20 mouse cellular contexts compared by ENCODE assay signal in genomic region chr6:86907191-86907590, GRCm38 (mm10).
"Had no signal": no experiment of that assay in that cellular context is flagged by ENCODE, and none has a peak within 500 bp of the region (broad histone marks: within the 10 kb centered on the region; RNA-seq: fewer than 3 reads in every experiment).

No protein-coding gene starts in this region.

- H3K36me3 ChIP-seq: intestine, embryonic 15.5 days; kidney, embryonic 15.5 days; limb, embryonic 10.5 days; midbrain, embryonic 13.5 days; neural tube, embryonic 13.5 days had no signal

- H3K4me2 ChIP-seq: intestine, embryonic 15.5 days; kidney, embryonic 15.5 days; limb, embryonic 13.5 days; midbrain, embryonic 13.5 days; neural tube, embryonic 13.5 days had no signal

- H3K4me1 ChIP-seq: intestine, embryonic 15.5 days; kidney, embryonic 15.5 days; limb, embryonic 10.5 days; midbrain, embryonic 13.5 days had no signal

- H3K27ac ChIP-seq: intestine, embryonic 15.5 days; kidney, embryonic 15.5 days; limb, embryonic 10.5 days; limb, embryonic 13.5 days; midbrain, embryonic 10.5 days; midbrain, embryonic 13.5 days; neural tube, embryonic 13.5 days had no signal

- H3K9ac ChIP-seq: intestine, embryonic 15.5 days; kidney, embryonic 15.5 days; limb, embryonic 13.5 days; midbrain, embryonic 13.5 days; neural tube, embryonic 13.5 days had no signal

- H3K4me3 ChIP-seq: intestine, embryonic 15.5 days; kidney, embryonic 15.5 days; limb, embryonic 10.5 days; limb, embryonic 13.5 days; midbrain, embryonic 10.5 days; midbrain, embryonic 13.5 days; myocyte; neural tube, embryonic 13.5 days had no signal

- DNase-seq: kidney, adult 11 months; kidney, adult 8-10 months; kidney, postnatal 10 days; kidney, postnatal 36 days; lung, adult 2 months; lung, postnatal 14 days; lung, postnatal 4 days; retina, postnatal 1 day; thymus, adult 18-20 months; thymus, postnatal 14 days; thymus, postnatal 4 days had no signal

- ATAC-seq: intestine, embryonic 15.5 days; midbrain, embryonic 13.5 days; midbrain, embryonic 16.5 days had no signal

- H3K9me3 ChIP-seq: intestine, embryonic 15.5 days; kidney, embryonic 15.5 days; limb, embryonic 10.5 days; limb, embryonic 13.5 days; midbrain, embryonic 10.5 days; midbrain, embryonic 13.5 days; neural tube, embryonic 13.5 days had no signal

- H3K27me3 ChIP-seq: intestine, embryonic 15.5 days; kidney, embryonic 15.5 days; limb, embryonic 13.5 days; midbrain, embryonic 13.5 days; neural tube, embryonic 13.5 days had no signal
